Mouse (Mus musculus): ENCODE results near the gene Phactr1. TPM values are rescaled to one million over a fixed set of nuclear protein-coding genes. Genes with fewer than 3 reads are reported as not detected.

The Phactr1 gene
- polyA plus RNA-seq, 1 experiment: 46.9 TPM

DNA sequence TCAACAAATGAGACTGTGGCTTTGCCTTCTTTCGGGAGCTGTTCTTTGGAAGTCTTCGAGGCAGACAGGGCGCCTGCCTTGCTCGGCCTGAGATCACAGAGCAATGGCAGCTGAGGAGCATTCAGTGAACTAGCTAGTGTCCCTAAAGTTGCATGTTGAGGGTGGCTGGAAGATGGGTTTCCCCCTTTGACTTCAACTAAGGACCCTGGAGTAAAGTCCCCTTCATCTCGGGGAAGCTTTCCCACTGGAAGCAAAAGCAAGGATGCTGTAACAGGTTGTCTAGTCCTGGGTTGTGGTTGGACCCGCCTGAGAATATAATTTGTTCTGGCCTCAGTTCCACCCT, 235.4 kb downstream of the Phactr1 start:
- peak overlapping the region; percentile 99 for H3K4me3 ChIP-seq (replicated peaks; ENCODE audit: insufficient read depth, low read depth, low read length)
- H3K27me3 ChIP-seq (ENCODE audit: control insufficient read depth, insufficient read depth, low read length): no peaks in the 10 kb centered on the region
- DNase-seq: no peak
- H3K4me1 ChIP-seq (ENCODE audit: control insufficient read depth, insufficient read depth, low read length): peaks cover 5% of the 10 kb centered on the region; the same call in 1 of the 2 replicates
- H3K27ac ChIP-seq (ENCODE audit: insufficient read depth, low read length): peak overlapping the region; percentile 72
- TF ChIP-seq POLR2A (IDR thresholded peaks at IDR 0.05; ENCODE audit: borderline replicate concordance, insufficient read depth, low read length) (no peak), CTCF (IDR thresholded peaks at IDR 0.05; ENCODE audit: borderline replicate concordance, insufficient read depth, low read depth, low read length) (no peak)
- WGBS: 42% methylated on average over 6 of the region's 6 CpGs

DNA sequence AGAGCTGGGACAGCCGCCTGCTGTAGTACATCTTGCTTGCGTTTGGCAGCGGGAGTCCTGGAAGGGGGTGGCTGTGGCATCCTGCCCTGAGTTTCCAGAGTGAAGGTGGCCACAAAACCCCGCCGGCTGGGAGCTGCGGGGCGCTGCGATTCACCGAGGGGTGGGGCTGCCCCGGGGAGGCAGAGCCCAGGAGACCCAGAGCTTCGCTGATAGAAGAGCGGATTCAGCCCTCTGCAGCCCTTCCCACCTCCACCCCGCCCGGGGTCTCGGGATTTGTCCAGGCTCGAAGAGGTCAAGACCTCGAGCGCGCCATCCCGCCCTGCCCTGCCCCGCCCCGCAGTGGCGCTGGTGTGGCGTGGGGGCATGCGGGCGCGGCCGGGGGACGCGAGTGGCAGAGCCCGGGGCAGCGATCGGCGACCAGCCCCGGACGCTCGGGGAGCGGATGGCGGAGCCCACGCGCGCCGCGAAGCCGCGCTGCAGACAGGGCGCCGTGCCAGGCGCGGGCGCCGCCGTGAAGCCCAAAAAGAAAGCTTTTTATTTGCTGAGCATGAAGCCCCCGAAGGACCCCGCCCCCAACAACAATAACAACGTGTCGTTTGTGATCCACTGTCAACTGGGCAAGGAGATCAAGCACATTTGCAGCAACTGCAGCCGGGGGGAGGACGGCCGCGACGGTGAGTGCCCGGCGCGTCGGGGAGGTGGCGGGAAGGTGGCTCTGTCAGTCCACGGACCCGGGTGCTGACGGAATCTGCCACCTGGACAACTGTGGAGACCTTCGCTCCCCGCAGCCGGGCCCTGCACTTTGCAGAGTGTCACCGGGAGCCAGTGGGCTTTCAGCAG, 236.0 kb downstream of the Phactr1 start:
- DNase-seq: peak; percentile 74 to 77
- Histone ChIP-seq H3K4me1 (ENCODE audit: control insufficient read depth, insufficient read depth, low read length) (peaks cover 7% of the 10 kb centered on the region; the same call in 1 of the 2 replicates), H3K27ac (ENCODE audit: insufficient read depth, low read length) (peak overlapping the region; percentile 72), H3K27me3 (ENCODE audit: control insufficient read depth, insufficient read depth, low read length) (no peaks in the 10 kb centered on the region), H3K4me3 (replicated peaks; ENCODE audit: insufficient read depth, low read depth, low read length) (peak overlapping the region; percentile 99)
- whole genome bisulfite sequencing: under 1% methylated on average over 69 of the region's 74 CpGs
- TF ChIP-seq POLR2A (IDR thresholded peaks at IDR 0.05; ENCODE audit: borderline replicate concordance, insufficient read depth, low read length): no peak

- TF ChIP-seq CTCF (IDR thresholded peaks at IDR 0.05; ENCODE audit: borderline replicate concordance, insufficient read depth, low read depth, low read length): no peak
- 2% methylated on average over 6 of the region's 6 CpGs for WGBS
- peak; percentile 78 to 80 for DNase-seq
- Histone ChIP-seq H3K27me3 (ENCODE audit: control insufficient read depth, insufficient read depth, low read length) (no peaks in the 10 kb centered on the region), H3K4me3 (replicated peaks; ENCODE audit: insufficient read depth, low read depth, low read length) (peak overlapping the region; percentile 99), H3K4me1 (ENCODE audit: control insufficient read depth, insufficient read depth, low read length) (peaks cover 8% of the 10 kb centered on the region; the same call in 1 of the 2 replicates), H3K27ac (ENCODE audit: insufficient read depth, low read length) (peak overlapping the region; percentile 1; the same call in 1 of the 2 replicates)
Observed at GRCm38 (mm10) chr13:42917251-42917650, 236.8 kb downstream of the Phactr1 start.

GRCm38 (mm10) chr13:42920062-42920461, 239.6 kb downstream of the Phactr1 start:
- H3K4me1 ChIP-seq (ENCODE audit: control insufficient read depth, insufficient read depth, low read length): peaks cover 8% of the 10 kb centered on the region; the same call in 1 of the 2 replicates
- WGBS: 97% methylated on average over 2 of the region's 2 CpGs
- H3K27me3 ChIP-seq (ENCODE audit: control insufficient read depth, insufficient read depth, low read length): no peaks in the 10 kb centered on the region
- no peak overlapping the region for H3K4me3 ChIP-seq (replicated peaks; ENCODE audit: insufficient read depth, low read depth, low read length)
- TF ChIP-seq POLR2A (IDR thresholded peaks at IDR 0.05; ENCODE audit: borderline replicate concordance, insufficient read depth, low read length) (no peak), CTCF (IDR thresholded peaks at IDR 0.05; ENCODE audit: borderline replicate concordance, insufficient read depth, low read depth, low read length) (no peak)
- DNase-seq: no peak
- H3K27ac ChIP-seq (ENCODE audit: insufficient read depth, low read length): no peak overlapping the region

DNA sequence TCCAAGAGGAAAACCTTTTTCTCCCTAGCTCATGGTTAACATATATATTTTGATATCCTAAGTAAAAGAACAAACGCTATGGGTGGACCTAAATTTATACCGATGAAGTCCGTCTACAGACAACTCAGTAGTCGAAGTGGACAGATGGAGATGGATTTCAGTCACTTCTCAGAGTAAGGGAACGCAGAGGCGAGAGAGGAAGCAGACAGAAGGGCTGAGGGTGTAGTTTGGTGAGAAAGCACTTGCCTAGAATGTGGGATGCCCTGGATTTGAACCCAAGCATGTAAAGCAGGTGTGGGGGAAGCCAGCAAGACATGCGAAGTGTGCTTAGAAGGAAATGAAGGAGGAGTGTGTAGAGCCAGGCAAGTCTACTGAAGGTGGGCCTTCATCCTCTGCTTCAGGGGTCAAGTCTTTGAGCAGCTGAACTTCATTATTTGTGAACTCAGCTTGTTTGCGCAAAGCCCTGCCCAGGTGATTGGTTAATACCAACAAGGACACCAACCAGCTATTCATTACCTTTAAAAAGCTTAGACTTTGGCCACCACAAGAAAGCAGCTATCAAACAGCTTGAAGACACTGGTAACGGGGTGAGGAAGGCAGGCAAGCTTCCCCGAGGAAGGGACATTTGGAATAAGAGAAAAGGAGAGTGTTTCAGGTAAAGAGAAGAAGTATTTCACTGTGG, 241.5 kb downstream of the Phactr1 start:
- DNase-seq: no peak
- 0 out of 2 replicates have a peak, but pooled peaks cover 3% of the 10 kb centered on the region for H3K4me1 ChIP-seq (ENCODE audit: control insufficient read depth, insufficient read depth, low read length)
- H3K27me3 ChIP-seq (ENCODE audit: control insufficient read depth, insufficient read depth, low read length): no peaks in the 10 kb centered on the region
- H3K4me3 ChIP-seq (replicated peaks; ENCODE audit: insufficient read depth, low read depth, low read length): no peak overlapping the region
- TF ChIP-seq POLR2A (IDR thresholded peaks at IDR 0.05; ENCODE audit: borderline replicate concordance, insufficient read depth, low read length) (no peak), CTCF (IDR thresholded peaks at IDR 0.05; ENCODE audit: borderline replicate concordance, insufficient read depth, low read depth, low read length) (no peak)
- H3K27ac ChIP-seq (ENCODE audit: insufficient read depth, low read length): no peak overlapping the region
- 82% methylated on average over 10 of the region's 10 CpGs for WGBS

- H3K4me3 ChIP-seq (replicated peaks; ENCODE audit: insufficient read depth, low read depth, low read length): no peak overlapping the region
- no peak for TF ChIP-seq CTCF (IDR thresholded peaks at IDR 0.05; ENCODE audit: borderline replicate concordance, insufficient read depth, low read depth, low read length)
- no peak for TF ChIP-seq POLR2A (IDR thresholded peaks at IDR 0.05; ENCODE audit: borderline replicate concordance, insufficient read depth, low read length)
- DNase-seq: no peak
- H3K4me1 ChIP-seq (ENCODE audit: control insufficient read depth, insufficient read depth, low read length): 0 out of 2 replicates have a peak, but pooled peaks cover 2% of the 10 kb centered on the region
- WGBS: 45% methylated on average over 11 of the region's 11 CpGs
- no peak overlapping the region for H3K27ac ChIP-seq (ENCODE audit: insufficient read depth, low read length)
- no peaks in the 10 kb centered on the region for H3K27me3 ChIP-seq (ENCODE audit: control insufficient read depth, insufficient read depth, low read length)
Observed at GRCm38 (mm10) chr13:42927778-42928177, 247.4 kb downstream of the Phactr1 start.

- no peak for TF ChIP-seq CTCF (IDR thresholded peaks at IDR 0.05; ENCODE audit: borderline replicate concordance, insufficient read depth, low read depth, low read length)
- TF ChIP-seq POLR2A (IDR thresholded peaks at IDR 0.05; ENCODE audit: borderline replicate concordance, insufficient read depth, low read length): no peak
- WGBS: 50% methylated on average over 10 of the region's 10 CpGs
- H3K27ac ChIP-seq (ENCODE audit: insufficient read depth, low read length): no peak overlapping the region
- peaks cover 2% of the 10 kb centered on the region; the same call in 1 of the 2 replicates for H3K4me1 ChIP-seq (ENCODE audit: control insufficient read depth, insufficient read depth, low read length)
- H3K27me3 ChIP-seq (ENCODE audit: control insufficient read depth, insufficient read depth, low read length): no peaks in the 10 kb centered on the region
- H3K4me3 ChIP-seq (replicated peaks; ENCODE audit: insufficient read depth, low read depth, low read length): no peak overlapping the region
- DNase-seq: no peak
Observed at GRCm38 (mm10) chr13:42929529-42930235, 249.3 kb downstream of the Phactr1 start.

Data from cerebellum, adult 2 months (tissue).